In the genomic region with DNA sequence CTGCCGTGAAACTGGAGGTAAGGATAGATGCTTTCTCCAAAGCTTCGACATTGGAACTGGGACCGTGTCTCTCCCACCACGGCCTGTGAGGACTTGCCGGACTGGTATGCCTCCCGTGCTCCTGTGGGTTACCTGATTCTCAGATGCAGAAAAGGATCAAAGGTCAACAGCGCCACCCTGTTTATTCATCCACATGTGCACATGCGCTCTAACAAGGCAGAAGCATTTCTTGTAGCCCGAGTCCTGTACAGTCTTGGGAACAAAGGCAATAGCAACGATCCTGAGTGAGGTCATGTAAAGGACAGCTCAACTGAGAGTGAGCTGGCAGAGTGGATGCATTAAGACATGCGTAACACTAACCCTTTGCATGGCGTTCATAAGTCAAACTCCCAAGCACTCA, we compare ENCODE assay signal across 24 mouse cellular contexts. TPM values are rescaled to one million over a fixed set of nuclear protein-coding genes. Genes with fewer than 3 reads are reported as not detected.
DNase-seq lines count a peak whose midpoint lies in the region; ATAC-seq and TF ChIP-seq lines count a peak whose summit lies in the region.
"Had no signal": no experiment of that assay in that cellular context is flagged by ENCODE, and none has a peak within 500 bp of the region (broad histone marks: within the 10 kb centered on the region; RNA-seq: fewer than 3 reads in every experiment).

No protein-coding gene starts in this region.

- no peak for ATAC-seq in embryonic facial prominence, embryonic 11.5 days (replicated peaks; ENCODE audit: insufficient number of reproducible peaks, low FRiP score, low TSS enrichment, low read depth)
- ATAC-seq in intestine, embryonic 16.5 days, result peak; percentile 90
- peak; percentile 95 for ATAC-seq in stomach, postnatal 0 days (ENCODE audit: low FRiP score, low TSS enrichment)
- no peak for ATAC-seq in midbrain, embryonic 15.5 days (replicated peaks)
- ATAC-seq: forebrain, postnatal 0 days; midbrain, embryonic 13.5 days had no signal

- H3K27me3 ChIP-seq in embryonic facial prominence, embryonic 11.5 days (ENCODE audit: control insufficient read depth, insufficient read depth, low read length), result no peaks in the 10 kb centered on the region
- H3K27me3 ChIP-seq in intestine, embryonic 16.5 days (replicated peaks; ENCODE audit: control insufficient read depth, insufficient read depth, low read length), result no peaks in the 10 kb centered on the region
- H3K27me3 ChIP-seq in stomach, postnatal 0 days (ENCODE audit: control insufficient read depth, insufficient read depth, low read length), result no peaks in the 10 kb centered on the region
- H3K27me3 ChIP-seq in midbrain, embryonic 15.5 days (replicated peaks), result no peaks in the 10 kb centered on the region
- H3K27me3 ChIP-seq: heart, embryonic 12.5 days; limb, embryonic 12.5 days; midbrain, embryonic 13.5 days; neural tube, embryonic 13.5 days had no signal

- TF ChIP-seq EP300 in stomach, postnatal 0 days (optimal IDR thresholded peaks at IDR 0.05), result no peak

- peak; percentile 13; the same call in 1 of the 2 replicates for TF ChIP-seq CTCF in stomach, postnatal 0 days (IDR thresholded peaks at IDR 0.05; ENCODE audit: low read depth)

- H3K9me3 ChIP-seq in embryonic facial prominence, embryonic 11.5 days (replicated peaks; ENCODE audit: control insufficient read depth, low read length), result no peaks in the 10 kb centered on the region
- H3K9me3 ChIP-seq in intestine, embryonic 16.5 days (ENCODE audit: control insufficient read depth, low read length), result no peaks in the 10 kb centered on the region
- no peaks in the 10 kb centered on the region for H3K9me3 ChIP-seq in stomach, postnatal 0 days (ENCODE audit: control insufficient read depth, low read length)
- H3K9me3 ChIP-seq in midbrain, embryonic 15.5 days, result no peaks in the 10 kb centered on the region
- H3K9me3 ChIP-seq: forebrain, embryonic 10.5 days; heart, embryonic 12.5 days; limb, embryonic 12.5 days; midbrain, embryonic 13.5 days; neural tube, embryonic 13.5 days had no signal

- DNase-seq in lung, postnatal 36 days, result peak; percentile 2
- DNase-seq in lung, postnatal 10 days, result no peak
- peak; percentile 5 for DNase-seq in embryonic facial prominence, embryonic 11.5 days (ENCODE audit: low spot score)
- peak; percentile 70 for DNase-seq in stomach, postnatal 0 days (ENCODE audit: low spot score)
- no peak for DNase-seq in yolk sac, embryonic 10.5 days (ENCODE audit: low spot score)
- DNase-seq: adrenal gland, adult 2 months; cerebellum, adult 9-10 months; forebrain, postnatal 0 days; heart, postnatal 14 days; kidney, adult 18-20 months; kidney, postnatal 25 days; right cerebral cortex, postnatal 14 days; thymus, postnatal 36 days had no signal

- no peak overlapping the region for H3K4me3 ChIP-seq in embryonic facial prominence, embryonic 11.5 days (ENCODE audit: low read depth, low read length)
- no peak overlapping the region for H3K4me3 ChIP-seq in intestine, embryonic 16.5 days (ENCODE audit: low read length)
- H3K4me3 ChIP-seq in stomach, postnatal 0 days (ENCODE audit: low read depth, low read length), result no peak overlapping the region
- H3K4me3 ChIP-seq in midbrain, embryonic 15.5 days, result no peak overlapping the region
- H3K4me3 ChIP-seq: forebrain, embryonic 10.5 days; heart, embryonic 12.5 days; limb, embryonic 12.5 days; midbrain, embryonic 13.5 days; neural tube, embryonic 13.5 days had no signal

- no peak overlapping the region for H3K9ac ChIP-seq in embryonic facial prominence, embryonic 11.5 days (replicated peaks; ENCODE audit: low read length)
- H3K9ac ChIP-seq in intestine, embryonic 16.5 days (ENCODE audit: low read depth, low read length), result no peak overlapping the region
- no peak overlapping the region for H3K9ac ChIP-seq in stomach, postnatal 0 days (ENCODE audit: low read length)
- H3K9ac ChIP-seq in midbrain, embryonic 15.5 days, result no peak overlapping the region
- H3K9ac ChIP-seq: forebrain, postnatal 0 days; heart, embryonic 12.5 days; hindbrain, embryonic 14.5 days; limb, embryonic 12.5 days; liver, embryonic 14.5 days; midbrain, embryonic 13.5 days; neural tube, embryonic 13.5 days had no signal

- H3K27ac ChIP-seq in embryonic facial prominence, embryonic 11.5 days (replicated peaks; ENCODE audit: low read depth, low read length), result no peak overlapping the region
- H3K27ac ChIP-seq in intestine, embryonic 16.5 days (ENCODE audit: low read length), result no peak overlapping the region
- peak overlapping the region; percentile 30; the same call in 1 of the 2 replicates for H3K27ac ChIP-seq in stomach, postnatal 0 days (replicated peaks)
- H3K27ac ChIP-seq in midbrain, embryonic 15.5 days, result no peak overlapping the region
- H3K27ac ChIP-seq: forebrain, embryonic 10.5 days; hindbrain, embryonic 14.5 days; limb, embryonic 12.5 days; liver, embryonic 14.5 days; midbrain, embryonic 13.5 days; neural tube, embryonic 13.5 days had no signal

- 78% methylated on average over 12 of the region's 12 CpGs for WGBS in embryonic facial prominence, embryonic 11.5 days
- WGBS in intestine, embryonic 16.5 days, result 63% methylated on average over 12 of the region's 12 CpGs
- WGBS in stomach, postnatal 0 days, result 46% methylated on average over 12 of the region's 12 CpGs
- WGBS in midbrain, embryonic 15.5 days, result 89% methylated on average over 12 of the region's 12 CpGs

- H3K36me3 ChIP-seq in embryonic facial prominence, embryonic 11.5 days (replicated peaks; ENCODE audit: control insufficient read depth, insufficient read depth, low read depth, low read length), result no peaks in the 10 kb centered on the region
- H3K36me3 ChIP-seq in intestine, embryonic 16.5 days (ENCODE audit: control insufficient read depth, insufficient read depth, low read length), result no peaks in the 10 kb centered on the region
- H3K36me3 ChIP-seq in stomach, postnatal 0 days (ENCODE audit: control insufficient read depth, insufficient read depth, low read length), result peaks cover 2% of the 10 kb centered on the region; the same call in 1 of the 2 replicates
- H3K36me3 ChIP-seq in midbrain, embryonic 15.5 days (replicated peaks), result 0 out of 2 replicates have a peak, but pooled peaks cover 5% of the 10 kb centered on the region

- no peaks in the 10 kb centered on the region for H3K4me1 ChIP-seq in embryonic facial prominence, embryonic 11.5 days (ENCODE audit: control insufficient read depth, insufficient read depth, low read length)
- no peaks in the 10 kb centered on the region for H3K4me1 ChIP-seq in intestine, embryonic 16.5 days (ENCODE audit: control insufficient read depth, insufficient read depth, low read length)
- H3K4me1 ChIP-seq in stomach, postnatal 0 days (replicated peaks; ENCODE audit: control insufficient read depth, insufficient read depth), result no peaks in the 10 kb centered on the region
- no peaks in the 10 kb centered on the region for H3K4me1 ChIP-seq in midbrain, embryonic 15.5 days
- H3K4me1 ChIP-seq: forebrain, embryonic 10.5 days; heart, embryonic 12.5 days; limb, embryonic 12.5 days; midbrain, embryonic 13.5 days; neural tube, embryonic 13.5 days had no signal

- no peak overlapping the region for H3K4me2 ChIP-seq in embryonic facial prominence, embryonic 11.5 days (ENCODE audit: low read depth, low read length)
- no peak overlapping the region for H3K4me2 ChIP-seq in intestine, embryonic 16.5 days (ENCODE audit: low read depth, low read length)
- H3K4me2 ChIP-seq in stomach, postnatal 0 days (replicated peaks; ENCODE audit: low read depth), result no peak overlapping the region
- H3K4me2 ChIP-seq in midbrain, embryonic 15.5 days, result no peak overlapping the region
- H3K4me2 ChIP-seq: heart, embryonic 12.5 days; hindbrain, embryonic 14.5 days; limb, embryonic 12.5 days; midbrain, embryonic 13.5 days; neural tube, embryonic 13.5 days had no signal

RNA-seq across cellular contexts. Expression of gene Nek5, which starts 7.2 kb away (rescaled TPM):
- 0.28 TPM in 1 of 2 replicates, not detected in the other for polyA plus RNA-seq in embryonic facial prominence, embryonic 11.5 days (2014; fragmentation: Nextera tagmentation; extraction: Ambion mirVana)
- 0.20 and 0.55 TPM in 2 replicates for polyA plus RNA-seq in intestine, embryonic 16.5 days (2015; fragmentation: Nextera tagmentation; extraction: Ambion mirVana)
- polyA plus RNA-seq in stomach, postnatal 0 days (2015; fragmentation: Nextera tagmentation; extraction: Ambion mirVana), result 0.21 and 0.23 TPM in 2 replicates
- 1.1 and 1.3 TPM in 2 replicates for polyA plus RNA-seq in midbrain, embryonic 15.5 days (2015; fragmentation: Nextera tagmentation; extraction: Ambion mirVana)
- polyA plus RNA-seq: C2C12; forebrain, embryonic 10.5 days; spleen, adult 2 months had no signal

RNA-seq across cellular contexts. Expression of gene Nek3, which starts 34.2 kb away (rescaled TPM):
- 7.1 TPM in 2 replicates for polyA plus RNA-seq in embryonic facial prominence, embryonic 11.5 days (2014; fragmentation: Nextera tagmentation; extraction: Ambion mirVana)
- polyA plus RNA-seq in intestine, embryonic 16.5 days (2015; fragmentation: Nextera tagmentation; extraction: Ambion mirVana), result 4.6 TPM in 2 replicates
- 2.6 TPM in 2 replicates for polyA plus RNA-seq in stomach, postnatal 0 days (2015; fragmentation: Nextera tagmentation; extraction: Ambion mirVana)
- 6.9 and 7.6 TPM in 2 replicates for polyA plus RNA-seq in midbrain, embryonic 15.5 days (2015; fragmentation: Nextera tagmentation; extraction: Ambion mirVana)

RNA-seq across cellular contexts. Expression of gene Ckap2, which starts 53.6 kb away (rescaled TPM):
- polyA plus RNA-seq in embryonic facial prominence, embryonic 11.5 days (2014; fragmentation: Nextera tagmentation; extraction: Ambion mirVana), result 62.6 and 66.9 TPM in 2 replicates
- polyA plus RNA-seq in intestine, embryonic 16.5 days (2015; fragmentation: Nextera tagmentation; extraction: Ambion mirVana), result 27.9 and 33.0 TPM in 2 replicates
- polyA plus RNA-seq in stomach, postnatal 0 days (2015; fragmentation: Nextera tagmentation; extraction: Ambion mirVana), result 14.7 and 17.0 TPM in 2 replicates
- 8.3 and 9.4 TPM in 2 replicates for polyA plus RNA-seq in midbrain, embryonic 15.5 days (2015; fragmentation: Nextera tagmentation; extraction: Ambion mirVana)

Comparison
In these comparisons a context has a peak if more than half of its experiments do, and no peak if none do; other contexts are left out.
1. DNase-seq: peak in lung, postnatal 36 days (single experiment), embryonic facial prominence, embryonic 11.5 days (single experiment) and stomach, postnatal 0 days (single experiment); none in lung, postnatal 10 days (single experiment) and yolk sac, embryonic 10.5 days (single experiment).
2. ATAC-seq: peak in intestine, embryonic 16.5 days (single experiment) and stomach, postnatal 0 days (single experiment); none in embryonic facial prominence, embryonic 11.5 days (single experiment) and midbrain, embryonic 15.5 days (single experiment).